Mouse (Mus musculus): Measurements from ENCODE around the gene Grm7. TPM values are rescaled to one million over a fixed set of nuclear protein-coding genes. Genes with fewer than 3 reads are reported as not detected.
A peak's percentile ranks its signal among the peaks of the same experiment; 100 is the strongest.

Grm7 gene
- polyA plus RNA-seq, 1 experiment from 2014 or later = 34.5 TPM

DNA sequence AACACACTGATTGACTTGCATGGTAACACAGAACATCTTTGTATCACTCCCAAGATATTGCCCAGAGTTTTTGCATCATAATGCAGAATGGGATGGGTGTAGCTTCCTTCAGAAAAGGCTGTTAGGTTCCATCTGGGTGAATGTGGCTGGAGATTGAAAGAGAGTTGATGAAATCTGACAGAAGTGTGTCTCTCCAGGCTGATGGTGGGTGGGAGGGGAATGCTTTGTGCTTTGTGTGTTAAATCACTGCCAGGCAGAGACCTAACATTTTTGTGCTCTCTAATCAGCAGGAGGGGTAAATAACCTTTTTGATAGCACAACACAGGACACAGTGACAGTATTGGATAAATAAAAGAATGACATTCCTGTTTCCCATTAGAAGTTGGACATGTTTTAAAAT is 840.7 kb downstream of the Grm7 start:
- Histone ChIP-seq H3K36me3 (replicated peaks; ENCODE audit: control insufficient read depth, insufficient read depth) (no peaks in the 10 kb centered on the region), H3K4me1 (replicated peaks; ENCODE audit: control insufficient read depth, insufficient read depth, low read length) (no peaks in the 10 kb centered on the region), H3K9ac (no peak overlapping the region), H3K4me3 (replicated peaks; ENCODE audit: low read length) (no peak overlapping the region), H3K9me3 (ENCODE audit: control insufficient read depth, low read length) (no peaks in the 10 kb centered on the region), H3K27ac (no peak overlapping the region), H3K27me3 (ENCODE audit: control insufficient read depth, insufficient read depth, low read length) (no peaks in the 10 kb centered on the region), H3K4me2 (replicated peaks) (no peak overlapping the region)
- ATAC-seq (ENCODE audit: low FRiP score) (no peak), DNase-seq (ENCODE audit: low spot score) (no peak)

DNA sequence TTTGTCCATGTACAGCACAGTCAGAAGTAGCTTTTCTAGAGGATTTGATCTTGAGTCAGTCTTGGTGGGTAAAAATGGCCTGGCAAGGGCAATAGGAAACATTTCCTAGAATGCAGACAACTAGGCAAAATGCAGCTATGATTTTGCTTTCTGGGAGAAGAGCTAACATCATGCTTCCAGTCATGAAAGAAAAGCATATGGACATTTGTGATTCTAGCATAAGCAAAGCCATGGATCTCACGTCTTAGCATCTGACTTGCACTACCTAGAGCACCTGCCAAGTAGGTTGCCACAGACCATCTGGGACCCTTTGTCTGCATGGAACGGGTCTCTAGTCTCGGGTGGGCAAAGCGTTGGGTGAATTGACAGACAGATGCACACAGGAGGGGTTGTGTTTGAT is 842.2 kb downstream of the Grm7 start:
- ATAC-seq (ENCODE audit: low FRiP score) (no peak), DNase-seq (ENCODE audit: low spot score) (no peak)
- WGBS = 70% methylated on average over 4 of the region's 4 CpGs
- Histone ChIP-seq H3K36me3 (replicated peaks; ENCODE audit: control insufficient read depth, insufficient read depth) (no peaks in the 10 kb centered on the region), H3K4me3 (replicated peaks; ENCODE audit: low read length) (no peak overlapping the region), H3K9ac (no peak overlapping the region), H3K27ac (no peak overlapping the region), H3K27me3 (ENCODE audit: control insufficient read depth, insufficient read depth, low read length) (no peaks in the 10 kb centered on the region), H3K4me1 (replicated peaks; ENCODE audit: control insufficient read depth, insufficient read depth, low read length) (no peaks in the 10 kb centered on the region), H3K9me3 (ENCODE audit: control insufficient read depth, low read length) (no peaks in the 10 kb centered on the region), H3K4me2 (replicated peaks) (no peak overlapping the region)

DNA sequence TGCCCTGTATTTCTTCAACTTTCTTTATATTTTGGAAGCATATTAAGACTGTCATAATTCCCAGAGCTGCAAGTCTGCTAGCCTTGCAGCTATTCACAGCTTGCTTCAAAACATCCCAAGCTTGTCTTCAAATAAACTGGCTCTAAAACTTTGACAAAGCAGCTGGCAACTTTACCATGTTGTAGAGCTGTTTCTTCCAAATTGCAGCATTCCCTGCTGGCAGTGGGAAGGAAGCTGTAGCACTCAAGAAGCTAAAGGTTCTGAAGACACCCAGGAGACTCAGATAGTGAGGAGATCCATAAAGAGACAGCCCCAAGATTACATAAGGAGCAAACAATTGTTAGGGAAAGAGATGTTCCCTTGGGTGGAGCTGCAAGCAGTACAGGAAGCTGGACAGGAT is 846.8 kb downstream of the Grm7 start:
- Histone ChIP-seq H3K4me3 (replicated peaks; ENCODE audit: low read length) (no peak overlapping the region), H3K4me2 (replicated peaks) (no peak overlapping the region), H3K27ac (no peak overlapping the region), H3K27me3 (ENCODE audit: control insufficient read depth, insufficient read depth, low read length) (no peaks in the 10 kb centered on the region), H3K36me3 (replicated peaks; ENCODE audit: control insufficient read depth, insufficient read depth) (no peaks in the 10 kb centered on the region), H3K4me1 (replicated peaks; ENCODE audit: control insufficient read depth, insufficient read depth, low read length) (no peaks in the 10 kb centered on the region), H3K9me3 (ENCODE audit: control insufficient read depth, low read length) (no peaks in the 10 kb centered on the region), H3K9ac (no peak overlapping the region)
- DNase-seq (ENCODE audit: low spot score) = no peak
- ATAC-seq (ENCODE audit: low FRiP score) = no peak

DNA sequence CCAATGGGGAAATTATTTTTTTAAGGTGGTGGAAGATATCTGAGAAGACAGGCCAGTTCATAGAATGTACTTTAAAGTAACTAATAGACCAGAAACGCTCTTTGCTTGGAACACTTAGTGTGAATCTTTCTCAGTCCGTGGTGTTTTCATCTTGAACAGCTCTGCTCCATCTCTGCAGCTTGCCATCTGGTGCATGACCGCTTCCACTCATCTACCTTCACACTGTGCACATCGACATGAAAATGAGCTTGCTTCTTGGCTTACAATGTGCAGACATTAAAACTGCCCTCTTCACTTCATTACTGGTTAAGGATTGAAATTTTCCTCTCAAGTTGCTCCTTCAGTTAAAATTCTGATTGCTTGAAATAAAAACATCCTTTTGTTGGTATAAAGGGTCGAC is 854.2 kb downstream of the Grm7 start:
- no peaks in the 10 kb centered on the region for H3K36me3 ChIP-seq (replicated peaks; ENCODE audit: control insufficient read depth, insufficient read depth)
- no peak overlapping the region for H3K4me2 ChIP-seq (replicated peaks)
- ATAC-seq (ENCODE audit: low FRiP score) (no peak), DNase-seq (ENCODE audit: low spot score) (no peak)
- 87% methylated on average over 5 of the region's 5 CpGs for WGBS
- no peak overlapping the region for H3K9ac ChIP-seq
- no peaks in the 10 kb centered on the region for H3K9me3 ChIP-seq (ENCODE audit: control insufficient read depth, low read length)
- no peaks in the 10 kb centered on the region for H3K27me3 ChIP-seq (ENCODE audit: control insufficient read depth, insufficient read depth, low read length)
- H3K4me3 ChIP-seq (replicated peaks; ENCODE audit: low read length) = no peak overlapping the region
- H3K27ac ChIP-seq = no peak overlapping the region
- H3K4me1 ChIP-seq (replicated peaks; ENCODE audit: control insufficient read depth, insufficient read depth, low read length) = no peaks in the 10 kb centered on the region

DNA sequence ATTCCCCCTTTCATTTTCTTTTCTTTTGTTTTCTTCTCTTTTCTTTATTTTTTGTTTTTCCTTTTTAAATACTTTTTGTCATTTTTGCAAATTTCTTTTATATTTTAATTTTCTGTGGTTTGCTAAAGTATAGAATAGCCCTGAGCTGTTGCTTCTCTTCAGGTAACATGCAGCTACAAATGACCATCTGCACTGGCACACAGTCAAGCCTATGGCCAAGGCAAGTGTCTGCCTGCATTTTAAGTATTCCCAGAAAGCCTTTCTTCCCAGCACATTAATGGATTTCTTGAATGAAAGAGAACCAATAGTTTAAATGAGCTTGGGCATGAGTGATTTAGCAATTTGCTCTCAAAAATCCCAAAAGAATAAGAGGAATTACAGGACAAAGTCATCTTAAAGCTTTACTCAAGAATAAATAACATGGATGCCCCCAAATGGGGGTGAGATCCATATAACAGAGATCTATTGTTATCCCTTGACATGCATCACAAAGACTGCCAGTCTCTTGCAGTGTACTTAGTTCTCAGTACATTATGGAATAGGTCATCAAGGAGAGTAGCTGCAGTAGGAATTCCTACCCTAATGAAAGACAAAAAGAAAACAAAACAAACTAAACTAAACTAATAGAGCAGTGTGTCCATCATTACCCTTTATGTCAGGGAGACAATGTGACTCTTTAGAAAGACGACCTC is 865.5 kb downstream of the Grm7 start:
- Histone ChIP-seq H3K9ac (no peak overlapping the region), H3K4me1 (replicated peaks; ENCODE audit: control insufficient read depth, insufficient read depth, low read length) (peaks cover 8% of the 10 kb centered on the region), H3K9me3 (ENCODE audit: control insufficient read depth, low read length) (no peaks in the 10 kb centered on the region), H3K4me3 (replicated peaks; ENCODE audit: low read length) (no peak overlapping the region), H3K27me3 (ENCODE audit: control insufficient read depth, insufficient read depth, low read length) (no peaks in the 10 kb centered on the region), H3K4me2 (replicated peaks) (no peak overlapping the region), H3K36me3 (replicated peaks; ENCODE audit: control insufficient read depth, insufficient read depth) (no peaks in the 10 kb centered on the region), H3K27ac (no peak overlapping the region)
- no peak for DNase-seq (ENCODE audit: low spot score)
- no peak for ATAC-seq (ENCODE audit: low FRiP score)
- 31% methylated on average over 1 of the region's 1 CpGs for WGBS

DNA sequence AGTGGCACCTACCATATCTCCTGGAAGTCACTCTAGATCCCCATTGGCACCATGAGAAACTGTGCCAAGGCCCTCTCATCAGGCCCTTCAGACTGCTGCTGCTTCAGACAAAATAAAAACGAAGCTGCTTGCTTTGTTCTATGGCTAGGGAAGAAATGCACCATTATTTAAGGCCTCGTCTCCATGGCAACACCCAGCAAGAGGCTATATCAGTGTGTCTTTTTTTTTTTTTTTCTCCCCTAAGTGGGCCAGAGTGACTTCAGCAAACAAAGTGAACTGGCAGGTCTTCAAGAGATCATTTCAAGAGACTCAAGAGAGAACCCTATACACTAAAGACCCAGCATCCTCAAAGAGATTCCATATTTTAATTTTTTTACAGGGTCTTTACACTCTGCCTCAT is 867.0 kb downstream of the Grm7 start:
- ATAC-seq (ENCODE audit: low FRiP score) (no peak), DNase-seq (ENCODE audit: low spot score) (peak; percentile 39)
- peaks cover 8% of the 10 kb centered on the region for H3K4me1 ChIP-seq (replicated peaks; ENCODE audit: control insufficient read depth, insufficient read depth, low read length)
- H3K36me3 ChIP-seq (replicated peaks; ENCODE audit: control insufficient read depth, insufficient read depth) = no peaks in the 10 kb centered on the region
- H3K27me3 ChIP-seq (ENCODE audit: control insufficient read depth, insufficient read depth, low read length) = no peaks in the 10 kb centered on the region
- 0 out of 2 replicates have a peak overlapping the region, but pooled peaks have one; percentile 26 for H3K27ac ChIP-seq
- H3K9ac ChIP-seq = no peak overlapping the region
- no peaks in the 10 kb centered on the region for H3K9me3 ChIP-seq (ENCODE audit: control insufficient read depth, low read length)
- no peak overlapping the region for H3K4me2 ChIP-seq (replicated peaks)
- H3K4me3 ChIP-seq (replicated peaks; ENCODE audit: low read length) = no peak overlapping the region
- whole genome bisulfite sequencing = 21% methylated on average over 2 of the region's 2 CpGs

DNA sequence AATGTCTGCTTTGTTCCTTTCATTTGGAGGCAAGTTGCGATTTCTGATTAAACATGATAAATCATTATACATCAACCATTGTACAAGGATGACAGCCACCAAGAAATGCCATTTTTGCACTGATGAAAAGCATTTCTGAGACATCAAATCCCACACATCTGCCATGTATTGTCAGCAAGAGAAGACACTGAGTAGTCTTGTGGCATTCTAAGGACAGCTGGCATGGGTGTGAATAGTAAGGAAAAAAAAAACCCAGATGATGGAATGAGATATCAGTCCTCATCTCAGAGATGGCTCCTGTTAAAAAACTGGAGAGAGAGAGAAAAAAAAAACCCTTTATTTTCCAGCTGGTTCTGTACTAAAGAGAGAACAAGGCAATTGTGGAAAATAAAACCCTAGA is 875.8 kb downstream of the Grm7 start:
- no peaks in the 10 kb centered on the region for H3K4me1 ChIP-seq (replicated peaks; ENCODE audit: control insufficient read depth, insufficient read depth, low read length)
- no peak overlapping the region for H3K4me3 ChIP-seq (replicated peaks; ENCODE audit: low read length)
- 67% methylated on average over 1 of the region's 1 CpGs for WGBS
- no peak overlapping the region for H3K4me2 ChIP-seq (replicated peaks)
- no peak overlapping the region for H3K9ac ChIP-seq
- DNase-seq (ENCODE audit: low spot score) (no peak), ATAC-seq (ENCODE audit: low FRiP score) (no peak)
- H3K9me3 ChIP-seq (ENCODE audit: control insufficient read depth, low read length) = no peaks in the 10 kb centered on the region
- H3K27me3 ChIP-seq (ENCODE audit: control insufficient read depth, insufficient read depth, low read length) = no peaks in the 10 kb centered on the region
- no peaks in the 10 kb centered on the region for H3K36me3 ChIP-seq (replicated peaks; ENCODE audit: control insufficient read depth, insufficient read depth)
- no peak overlapping the region for H3K27ac ChIP-seq

DNA sequence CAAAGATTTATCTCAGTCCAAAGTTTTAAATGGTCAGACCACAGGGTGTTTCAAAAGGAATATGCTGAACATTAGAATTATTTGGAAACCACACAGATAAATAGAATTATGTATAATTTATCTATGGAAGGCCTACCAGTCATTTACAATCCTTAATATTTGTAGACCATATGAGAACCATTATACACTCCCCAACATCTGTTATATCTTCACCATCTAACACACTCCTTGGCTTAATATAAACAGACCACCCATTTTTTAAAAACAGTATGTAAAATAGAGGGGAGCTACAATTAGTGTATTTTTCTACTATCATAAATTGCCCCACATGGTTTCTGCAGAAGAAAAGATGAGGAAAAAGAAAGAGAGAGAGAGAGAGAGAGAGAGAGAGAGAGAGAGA is 876.7 kb downstream of the Grm7 start:
- Histone ChIP-seq H3K9me3 (ENCODE audit: control insufficient read depth, low read length) (no peaks in the 10 kb centered on the region), H3K9ac (no peak overlapping the region), H3K4me2 (replicated peaks) (no peak overlapping the region), H3K4me3 (replicated peaks; ENCODE audit: low read length) (no peak overlapping the region), H3K27me3 (ENCODE audit: control insufficient read depth, insufficient read depth, low read length) (no peaks in the 10 kb centered on the region), H3K27ac (no peak overlapping the region), H3K36me3 (replicated peaks; ENCODE audit: control insufficient read depth, insufficient read depth) (no peaks in the 10 kb centered on the region), H3K4me1 (replicated peaks; ENCODE audit: control insufficient read depth, insufficient read depth, low read length) (no peaks in the 10 kb centered on the region)
- ATAC-seq (ENCODE audit: low FRiP score) (no peak), DNase-seq (ENCODE audit: low spot score) (no peak)

DNA sequence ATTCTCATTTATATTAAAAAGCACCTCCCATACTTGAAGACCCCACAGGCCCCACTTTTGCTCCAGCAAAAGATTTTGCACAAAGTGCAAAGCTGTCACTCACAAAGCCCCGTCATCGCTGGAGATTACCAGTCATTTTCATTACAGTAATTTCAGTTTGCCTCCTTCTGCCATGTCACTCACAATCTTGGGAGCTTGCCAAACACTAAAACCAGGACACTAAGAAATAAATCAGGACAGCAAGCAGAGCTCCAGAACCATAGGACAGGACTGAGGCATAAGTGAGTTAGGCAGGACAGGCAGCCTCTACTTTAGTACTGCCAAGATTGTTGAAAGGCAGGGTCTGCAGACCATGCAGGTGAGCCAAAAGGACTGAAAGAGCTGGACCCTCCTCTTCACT is 884.6 kb downstream of the Grm7 start:
- no peak overlapping the region for H3K27ac ChIP-seq
- no peak for ATAC-seq (ENCODE audit: low FRiP score)
- 65% methylated on average over 2 of the region's 2 CpGs for WGBS

DNA sequence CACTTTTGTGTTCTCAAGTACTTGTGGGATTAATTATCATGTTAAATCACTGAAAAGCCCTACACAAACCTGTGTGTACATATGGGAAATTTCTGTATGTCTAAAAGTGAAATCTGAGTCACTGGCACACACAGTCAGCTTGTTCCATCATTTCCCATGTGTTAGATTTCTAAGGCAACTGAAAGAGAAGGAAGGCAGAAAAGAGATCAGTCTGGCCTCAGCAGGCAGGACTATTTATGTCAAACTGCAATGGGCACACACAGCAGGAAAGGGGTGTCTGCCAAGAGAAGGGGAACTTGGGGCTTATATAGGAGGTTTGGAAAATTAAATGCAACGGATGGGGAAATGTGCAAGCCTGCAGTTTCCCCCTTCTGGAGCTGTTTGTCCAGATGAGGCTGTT is 913.2 kb downstream of the Grm7 start:
- Histone ChIP-seq H3K4me3 (replicated peaks; ENCODE audit: low read length) (no peak overlapping the region), H3K9ac (no peak overlapping the region), H3K27me3 (ENCODE audit: control insufficient read depth, insufficient read depth, low read length) (no peaks in the 10 kb centered on the region), H3K4me2 (replicated peaks) (no peak overlapping the region), H3K27ac (no peak overlapping the region), H3K9me3 (ENCODE audit: control insufficient read depth, low read length) (no peaks in the 10 kb centered on the region), H3K36me3 (replicated peaks; ENCODE audit: control insufficient read depth, insufficient read depth) (no peaks in the 10 kb centered on the region), H3K4me1 (replicated peaks; ENCODE audit: control insufficient read depth, insufficient read depth, low read length) (no peaks in the 10 kb centered on the region)
- DNase-seq (ENCODE audit: low spot score) = no peak
- WGBS = 68% methylated on average over 1 of the region's 1 CpGs
- no peak; the same call in 1 of the 2 replicates for ATAC-seq (ENCODE audit: low FRiP score)

More for the DNA sequence above, 884.6 kb downstream of the Grm7 start:
- no peaks in the 10 kb centered on the region for H3K36me3 ChIP-seq (replicated peaks; ENCODE audit: control insufficient read depth, insufficient read depth)
- H3K4me3 ChIP-seq (replicated peaks; ENCODE audit: low read length) = no peak overlapping the region
- H3K4me2 ChIP-seq (replicated peaks) = no peak overlapping the region
- H3K27me3 ChIP-seq (ENCODE audit: control insufficient read depth, insufficient read depth, low read length) = no peaks in the 10 kb centered on the region
- no peak for DNase-seq (ENCODE audit: low spot score)
- no peaks in the 10 kb centered on the region for H3K4me1 ChIP-seq (replicated peaks; ENCODE audit: control insufficient read depth, insufficient read depth, low read length)
- no peak overlapping the region for H3K9ac ChIP-seq
- no peaks in the 10 kb centered on the region for H3K9me3 ChIP-seq (ENCODE audit: control insufficient read depth, low read length)

All from hindbrain, embryonic 14.5 days (tissue).